Mouse (Mus musculus) central nervous system, embryonic 18 days (tissue): ENCODE measurements around the gene 9530068E07Rik. TPM values are rescaled to one million over a fixed set of nuclear protein-coding genes. Genes with fewer than 3 reads are reported as not detected.

Experiments
- polyA plus RNA-seq: library from polyadenylated mRNA; depleted of rRNA; stranded (reverse); fragments of >200 nt; gene quantifications from 2 replicates; pipeline ENCODE4 v1.2.3, GENCODE M21; 2012; rRNA removed

9530068E07Rik gene
- 84.7 and 89.1 TPM in 2 replicates for polyA plus RNA-seq

DNA sequence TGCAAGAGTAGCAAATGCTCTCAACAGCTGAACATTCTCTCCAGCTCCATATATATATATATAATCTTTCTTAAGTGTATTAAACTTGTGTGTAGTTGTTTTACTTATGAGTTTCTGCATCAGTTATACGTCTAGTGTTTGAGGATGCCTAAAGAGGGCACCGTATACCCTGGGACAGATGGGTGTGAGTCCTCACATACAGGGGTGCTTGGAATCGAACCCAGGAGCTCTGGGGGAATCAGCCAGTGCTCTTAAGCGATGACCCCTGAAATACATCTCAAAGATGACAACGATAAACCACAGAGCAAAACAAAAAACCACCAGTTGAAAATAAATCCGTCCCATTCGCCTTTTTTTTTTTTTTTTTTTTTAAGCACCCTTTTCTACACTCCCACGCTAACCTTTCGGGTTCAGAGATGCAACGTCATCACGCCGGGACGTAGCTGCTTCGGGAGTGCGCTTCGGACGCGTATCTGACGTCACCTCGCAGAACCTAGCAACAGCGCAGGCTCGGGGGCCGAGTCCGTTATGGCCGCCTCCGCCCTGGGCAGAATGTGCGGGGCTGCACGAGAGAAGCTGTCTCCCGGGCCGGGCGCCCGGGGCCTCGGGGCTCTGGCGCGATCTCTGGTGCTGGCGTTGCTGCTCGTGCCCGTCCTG, at the start of gene 9530068E07Rik:
Gene 9530068E07Rik (plus strand): TSS at position 489 of the 657 bp plus-strand sequence.

DNA sequence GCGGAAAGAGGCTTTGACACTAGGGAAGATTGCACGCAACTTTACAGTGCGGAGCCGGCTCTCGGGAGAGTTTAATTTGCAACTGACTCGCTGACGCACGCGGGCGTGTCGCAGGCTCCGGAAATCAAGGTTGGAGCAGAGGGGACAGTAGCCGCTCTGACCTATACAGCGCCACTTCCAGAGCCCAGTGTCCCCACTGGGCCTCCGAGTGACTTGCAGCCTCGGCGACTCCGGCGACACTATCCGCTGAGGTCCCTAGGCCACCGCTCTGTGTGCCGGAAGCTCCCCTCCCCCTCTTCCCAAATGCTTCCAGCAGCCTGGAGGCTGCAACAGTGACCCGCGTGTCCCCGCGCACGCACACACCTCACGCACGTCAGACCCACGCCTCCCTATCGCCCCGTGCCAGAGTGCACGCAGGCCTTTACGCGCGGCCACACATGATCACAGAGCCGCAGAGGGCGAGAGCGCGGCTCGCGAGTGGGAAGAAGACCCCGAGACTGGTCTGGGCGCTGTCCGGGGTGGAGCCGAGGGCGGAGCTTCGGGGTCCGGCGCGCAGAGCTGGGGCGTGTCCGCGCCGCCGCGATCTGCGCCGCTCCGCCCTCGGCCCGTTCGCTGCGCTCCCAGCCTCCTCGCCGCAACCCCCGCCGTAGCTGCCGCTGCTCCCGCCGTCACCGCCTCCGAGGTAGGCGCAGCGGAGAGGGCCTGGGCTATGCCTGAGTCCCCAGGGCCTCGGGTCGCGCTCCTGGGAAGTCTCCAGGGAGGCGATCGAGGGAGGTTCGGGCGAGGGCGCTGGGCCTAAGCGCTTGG, 35.6 kb upstream of the 9530068E07Rik start, which contains the start of gene Vdac1:
Gene Vdac1 (plus strand): TSS at position 390 of the 807 bp plus-strand sequence.

Other genes starting within 250 kb of the 9530068E07Rik start
- not detected in 2 replicates for gene Olfr1371, start 182.4 kb upstream of the 9530068E07Rik start, polyA plus RNA-seq
- gene Skp1a, start 164.4 kb upstream of the 9530068E07Rik start, polyA plus RNA-seq = 327 and 336 TPM in 2 replicates
- 6.5 and 7.3 TPM in 2 replicates for gene Tcf7, start 113.4 kb upstream of the 9530068E07Rik start, polyA plus RNA-seq
- 233 and 238 TPM in 2 replicates for gene Vdac1, start 35.6 kb upstream of the 9530068E07Rik start, polyA plus RNA-seq